Mouse (Mus musculus): ENCODE measurements at regions not wholly inside any gene's neighbourhood (a gene's known extent, or its start where the extent isn't known, plus 50 kb on each side); places are given as distances from the start of the nearest gene placed in this dataset.

GRCm38 (mm10) chr2:147690506-147691208 is 328.9 kb downstream of the Pax1 start:
- Histone ChIP-seq H3K4me2 (no peak overlapping the region), H3K27ac (replicated peaks) (no peak overlapping the region), H3K4me3 (no peak overlapping the region), H3K9ac (no peak overlapping the region), H3K4me1 (no peaks in the 10 kb centered on the region), H3K27me3 (replicated peaks) (peaks cover 11% of the 10 kb centered on the region), H3K9me3 (no peaks in the 10 kb centered on the region), H3K36me3 (no peaks in the 10 kb centered on the region)
- ATAC-seq (ENCODE audit: extremely low read depth, insufficient number of reproducible peaks, low FRiP score, low TSS enrichment), result no peak
- WGBS, result 67% methylated on average over 15 of the region's 15 CpGs

GRCm38 (mm10) chr2:147688742-147689141 is 327.0 kb downstream of the Pax1 start:
- H3K27me3 ChIP-seq (replicated peaks), result peaks cover 11% of the 10 kb centered on the region
- ATAC-seq (ENCODE audit: extremely low read depth, insufficient number of reproducible peaks, low FRiP score, low TSS enrichment), result peak; percentile 8; the same call in 1 of the 2 replicates
- H3K27ac ChIP-seq (replicated peaks), result no peak overlapping the region
- 14% methylated on average over 6 of the region's 6 CpGs for WGBS
- no peak overlapping the region for H3K4me2 ChIP-seq
- no peak overlapping the region for H3K9ac ChIP-seq
- no peak overlapping the region for H3K4me3 ChIP-seq
- H3K36me3 ChIP-seq, result no peaks in the 10 kb centered on the region
- H3K9me3 ChIP-seq, result no peaks in the 10 kb centered on the region
- H3K4me1 ChIP-seq, result no peaks in the 10 kb centered on the region

- H3K9me3 ChIP-seq, result no peaks in the 10 kb centered on the region
- H3K4me2 ChIP-seq, result no peak overlapping the region
- no peaks in the 10 kb centered on the region for H3K36me3 ChIP-seq
- H3K4me3 ChIP-seq, result no peak overlapping the region
- H3K4me1 ChIP-seq, result no peaks in the 10 kb centered on the region
- H3K27ac ChIP-seq (replicated peaks), result no peak overlapping the region
- no peak overlapping the region for H3K9ac ChIP-seq
- no peak for ATAC-seq (ENCODE audit: extremely low read depth, insufficient number of reproducible peaks, low FRiP score, low TSS enrichment)
- H3K27me3 ChIP-seq (replicated peaks), result no peaks in the 10 kb centered on the region
- 5% methylated on average over 1 of the region's 1 CpGs for WGBS
These were observed 294.9 kb downstream of the Pax1 start for GRCm38 (mm10) chr2:147656667-147657066.

- Histone ChIP-seq H3K36me3 (no peaks in the 10 kb centered on the region), H3K4me2 (no peak overlapping the region), H3K4me1 (no peaks in the 10 kb centered on the region), H3K9ac (no peak overlapping the region), H3K27ac (replicated peaks) (no peak overlapping the region), H3K4me3 (no peak overlapping the region), H3K27me3 (replicated peaks) (no peaks in the 10 kb centered on the region), H3K9me3 (no peaks in the 10 kb centered on the region)
- 64% methylated on average over 3 of the region's 3 CpGs for WGBS
- no peak for ATAC-seq (ENCODE audit: extremely low read depth, insufficient number of reproducible peaks, low FRiP score, low TSS enrichment)
These were observed 288.5 kb downstream of the Pax1 start for GRCm38 (mm10) chr2:147650229-147650628.

- Histone ChIP-seq H3K27ac (replicated peaks) (no peak overlapping the region), H3K4me3 (no peak overlapping the region), H3K36me3 (no peaks in the 10 kb centered on the region), H3K4me2 (no peak overlapping the region), H3K27me3 (replicated peaks) (no peaks in the 10 kb centered on the region), H3K4me1 (no peaks in the 10 kb centered on the region), H3K9ac (no peak overlapping the region), H3K9me3 (no peaks in the 10 kb centered on the region)
- WGBS, result 72% methylated on average over 8 of the region's 8 CpGs
- no peak for ATAC-seq (ENCODE audit: extremely low read depth, insufficient number of reproducible peaks, low FRiP score, low TSS enrichment)
These were observed 286.2 kb downstream of the Pax1 start for GRCm38 (mm10) chr2:147647972-147648371.

GRCm38 (mm10) chr2:147647506-147647905 is 285.8 kb downstream of the Pax1 start:
- Histone ChIP-seq H3K4me3 (no peak overlapping the region), H3K36me3 (no peaks in the 10 kb centered on the region), H3K9ac (no peak overlapping the region), H3K27ac (replicated peaks) (no peak overlapping the region), H3K4me2 (no peak overlapping the region), H3K27me3 (replicated peaks) (no peaks in the 10 kb centered on the region), H3K9me3 (no peaks in the 10 kb centered on the region), H3K4me1 (no peaks in the 10 kb centered on the region)
- 64% methylated on average over 4 of the region's 4 CpGs for WGBS
- ATAC-seq (ENCODE audit: extremely low read depth, insufficient number of reproducible peaks, low FRiP score, low TSS enrichment), result no peak

- no peak overlapping the region for H3K4me2 ChIP-seq
- WGBS, result 67% methylated on average over 1 of the region's 1 CpGs
- no peak for ATAC-seq (ENCODE audit: extremely low read depth, insufficient number of reproducible peaks, low FRiP score, low TSS enrichment)
These were observed 276.2 kb downstream of the Pax1 start for GRCm38 (mm10) chr2:147637882-147638281.

GRCm38 (mm10) chr2:147632737-147633136 is 271.0 kb downstream of the Pax1 start:
- WGBS, result 51% methylated on average over 6 of the region's 6 CpGs
- ATAC-seq (ENCODE audit: extremely low read depth, insufficient number of reproducible peaks, low FRiP score, low TSS enrichment), result no peak
- Histone ChIP-seq H3K4me2 (no peak overlapping the region), H3K27me3 (replicated peaks) (no peaks in the 10 kb centered on the region), H3K36me3 (no peaks in the 10 kb centered on the region), H3K27ac (replicated peaks) (no peak overlapping the region), H3K9me3 (no peaks in the 10 kb centered on the region), H3K4me3 (no peak overlapping the region), H3K4me1 (no peaks in the 10 kb centered on the region), H3K9ac (no peak overlapping the region)

More at GRCm38 (mm10) chr2:147637882-147638281, 276.2 kb downstream of the Pax1 start:
- Histone ChIP-seq H3K27ac (replicated peaks) (no peak overlapping the region), H3K36me3 (no peaks in the 10 kb centered on the region), H3K4me3 (no peak overlapping the region), H3K9ac (no peak overlapping the region), H3K27me3 (replicated peaks) (no peaks in the 10 kb centered on the region), H3K4me1 (no peaks in the 10 kb centered on the region), H3K9me3 (no peaks in the 10 kb centered on the region)

- no peaks in the 10 kb centered on the region for H3K27me3 ChIP-seq (replicated peaks)
- H3K9me3 ChIP-seq, result no peaks in the 10 kb centered on the region
- H3K4me2 ChIP-seq, result no peak overlapping the region
- H3K4me3 ChIP-seq, result no peak overlapping the region
- no peak overlapping the region for H3K9ac ChIP-seq
- no peak for ATAC-seq (ENCODE audit: extremely low read depth, insufficient number of reproducible peaks, low FRiP score, low TSS enrichment)
- no peaks in the 10 kb centered on the region for H3K36me3 ChIP-seq
- no peaks in the 10 kb centered on the region for H3K4me1 ChIP-seq
- WGBS, result 72% methylated on average over 3 of the region's 3 CpGs
- H3K27ac ChIP-seq (replicated peaks), result no peak overlapping the region
These were observed 268.0 kb downstream of the Pax1 start for GRCm38 (mm10) chr2:147629716-147630115.

- Histone ChIP-seq H3K9ac (no peak overlapping the region), H3K36me3 (no peaks in the 10 kb centered on the region), H3K4me1 (no peaks in the 10 kb centered on the region), H3K4me3 (no peak overlapping the region), H3K27ac (replicated peaks) (no peak overlapping the region), H3K9me3 (no peaks in the 10 kb centered on the region), H3K27me3 (replicated peaks) (no peaks in the 10 kb centered on the region), H3K4me2 (no peak overlapping the region)
- no peak for ATAC-seq (ENCODE audit: extremely low read depth, insufficient number of reproducible peaks, low FRiP score, low TSS enrichment)
- WGBS, result 87% methylated on average over 5 of the region's 5 CpGs
These were observed 265.4 kb downstream of the Pax1 start for GRCm38 (mm10) chr2:147627096-147627495.

GRCm38 (mm10) chr2:147623116-147623515 is 261.4 kb downstream of the Pax1 start:
- H3K4me1 ChIP-seq, result no peaks in the 10 kb centered on the region
- no peak for ATAC-seq (ENCODE audit: extremely low read depth, insufficient number of reproducible peaks, low FRiP score, low TSS enrichment)
- H3K27ac ChIP-seq (replicated peaks), result no peak overlapping the region
- H3K36me3 ChIP-seq, result no peaks in the 10 kb centered on the region
- no peaks in the 10 kb centered on the region for H3K9me3 ChIP-seq
- no peaks in the 10 kb centered on the region for H3K27me3 ChIP-seq (replicated peaks)
- no peak overlapping the region for H3K4me2 ChIP-seq
- no peak overlapping the region for H3K9ac ChIP-seq
- H3K4me3 ChIP-seq, result no peak overlapping the region
- 75% methylated on average over 4 of the region's 4 CpGs for WGBS

GRCm38 (mm10) chr2:147617849-147618248 is 256.1 kb downstream of the Pax1 start:
- H3K36me3 ChIP-seq, result no peaks in the 10 kb centered on the region
- no peaks in the 10 kb centered on the region for H3K4me1 ChIP-seq
- no peak overlapping the region for H3K4me3 ChIP-seq
- H3K27ac ChIP-seq (replicated peaks), result no peak overlapping the region
- no peak for ATAC-seq (ENCODE audit: extremely low read depth, insufficient number of reproducible peaks, low FRiP score, low TSS enrichment)
- H3K4me2 ChIP-seq, result no peak overlapping the region
- 76% methylated on average over 10 of the region's 10 CpGs for WGBS
- no peaks in the 10 kb centered on the region for H3K9me3 ChIP-seq
- no peaks in the 10 kb centered on the region for H3K27me3 ChIP-seq (replicated peaks)
- no peak overlapping the region for H3K9ac ChIP-seq
